In the genomic region with DNA sequence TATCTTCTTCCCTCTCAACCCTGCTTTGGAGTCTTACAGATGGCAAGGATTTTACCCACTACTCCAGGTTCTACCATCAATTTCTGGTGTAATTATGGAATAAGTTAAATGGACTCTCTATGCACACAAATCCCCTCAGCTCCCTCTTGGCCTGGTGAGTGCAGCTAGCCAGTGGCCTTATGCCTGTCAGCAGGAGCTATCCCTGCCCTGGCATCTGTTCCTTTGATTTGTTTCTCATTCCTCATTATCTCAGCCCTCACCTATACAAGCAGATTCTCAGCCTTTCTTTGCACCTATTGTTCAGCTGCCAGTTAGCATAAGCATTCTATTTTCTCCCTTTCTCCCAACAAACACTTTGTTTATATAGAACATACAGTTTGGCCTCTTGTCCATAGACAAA, we compare ENCODE assay signal across 17 mouse cellular contexts.
DNase-seq lines count a peak whose midpoint lies in the region; ATAC-seq lines count a peak whose summit lies in the region.
"Had no signal": no experiment of that assay in that cellular context is flagged by ENCODE, and none has a peak within 500 bp of the region (broad histone marks: within the 10 kb centered on the region; RNA-seq: fewer than 3 reads in every experiment).

No protein-coding gene starts in this region.

- DNase-seq in brain, adult 2 months (ENCODE audit: low read depth, low spot score) = peak; percentile 56
- DNase-seq in cerebellum, adult 18-20 months = peak; percentile 43 to 50
- DNase-seq in cerebellum, adult 9-11 months = peak; percentile 55
- DNase-seq in heart, adult 9 months (ENCODE audit: low spot score in 2 of 2) = no peak
- DNase-seq in kidney, postnatal 4 days = no peak
- DNase-seq: adrenal gland, adult 8-10 months; gastrocnemius, postnatal 10 days; heart, adult 18-20 months; heart, postnatal 14 days; kidney, adult 2 months had no signal

- H3K9ac ChIP-seq in hindbrain, embryonic 13.5 days = no peak overlapping the region
- H3K9ac ChIP-seq: embryonic facial prominence, embryonic 12.5 days; forebrain, embryonic 15.5 days; heart, embryonic 15.5 days; hindbrain, embryonic 14.5 days; intestine, embryonic 15.5 days had no signal

- no peak overlapping the region for H3K27ac ChIP-seq in hindbrain, embryonic 13.5 days
- H3K27ac ChIP-seq: embryonic facial prominence, embryonic 12.5 days; forebrain, embryonic 15.5 days; heart, embryonic 15.5 days; hindbrain, embryonic 14.5 days; intestine, embryonic 15.5 days had no signal

- no peaks in the 10 kb centered on the region for H3K4me1 ChIP-seq in hindbrain, embryonic 13.5 days (replicated peaks)
- H3K4me1 ChIP-seq: embryonic facial prominence, embryonic 12.5 days; heart, embryonic 15.5 days; intestine, embryonic 15.5 days had no signal

- H3K36me3 ChIP-seq in hindbrain, embryonic 13.5 days = no peaks in the 10 kb centered on the region
- H3K36me3 ChIP-seq: embryonic facial prominence, embryonic 12.5 days; forebrain, embryonic 15.5 days; heart, embryonic 15.5 days; intestine, embryonic 15.5 days had no signal

- no peak overlapping the region for H3K4me3 ChIP-seq in hindbrain, embryonic 13.5 days
- H3K4me3 ChIP-seq: embryonic facial prominence, embryonic 12.5 days; forebrain, embryonic 15.5 days; heart, embryonic 15.5 days; intestine, embryonic 15.5 days had no signal

- no peak overlapping the region for H3K4me2 ChIP-seq in hindbrain, embryonic 13.5 days
- H3K4me2 ChIP-seq: embryonic facial prominence, embryonic 12.5 days; forebrain, embryonic 15.5 days; heart, embryonic 11.5 days; heart, embryonic 15.5 days; hindbrain, embryonic 14.5 days; intestine, embryonic 15.5 days had no signal

- H3K9me3 ChIP-seq in hindbrain, embryonic 13.5 days = no peaks in the 10 kb centered on the region
- H3K9me3 ChIP-seq: embryonic facial prominence, embryonic 12.5 days; forebrain, embryonic 15.5 days; heart, embryonic 15.5 days; intestine, embryonic 15.5 days had no signal

- no peak for ATAC-seq in hindbrain, embryonic 13.5 days (ENCODE audit: low FRiP score)
- ATAC-seq: forebrain, embryonic 15.5 days; intestine, embryonic 15.5 days had no signal

- H3K27me3 ChIP-seq in hindbrain, embryonic 13.5 days = no peaks in the 10 kb centered on the region
- H3K27me3 ChIP-seq: embryonic facial prominence, embryonic 12.5 days; forebrain, embryonic 15.5 days; heart, embryonic 15.5 days; intestine, embryonic 15.5 days had no signal

Comparison
In these comparisons a context has a peak if more than half of its experiments do, and no peak if none do; other contexts are left out.
1. DNase-seq: peak in brain, adult 2 months (single experiment), cerebellum, adult 18-20 months (2 of 2) and cerebellum, adult 9-11 months (single experiment); none in heart, adult 9 months (0 of 2) and kidney, postnatal 4 days (0 of 2).